Mouse (Mus musculus) thymus, postnatal 14 days (tissue): ENCODE results near the gene Ccdc28b.

Experiments used
- DNase-seq: peaks from one replicate; pipeline ENCODE4 v3.0.0; 2021

Ccdc28b gene

DNA sequence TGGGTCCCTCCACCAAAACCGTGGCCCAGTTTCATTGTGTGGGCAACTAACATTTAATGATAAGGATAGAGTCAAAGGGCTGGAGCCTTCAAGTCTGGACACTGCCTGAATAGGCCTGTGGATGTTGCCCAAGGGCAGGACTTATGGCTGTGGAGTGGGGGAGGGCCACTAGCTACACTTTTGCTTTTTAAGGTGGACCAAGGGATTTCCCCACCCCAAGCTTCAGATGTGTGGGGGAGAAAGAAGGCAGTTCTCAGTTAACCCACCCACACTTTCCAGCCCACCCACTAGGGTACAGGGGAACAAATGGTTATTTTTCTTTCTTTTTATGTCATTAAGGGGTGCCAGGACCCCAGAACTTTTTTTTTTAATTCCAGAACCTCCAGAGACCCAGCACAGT lies 39.4 kb downstream of the Ccdc28b start:
- DNase-seq = no peak

DNA sequence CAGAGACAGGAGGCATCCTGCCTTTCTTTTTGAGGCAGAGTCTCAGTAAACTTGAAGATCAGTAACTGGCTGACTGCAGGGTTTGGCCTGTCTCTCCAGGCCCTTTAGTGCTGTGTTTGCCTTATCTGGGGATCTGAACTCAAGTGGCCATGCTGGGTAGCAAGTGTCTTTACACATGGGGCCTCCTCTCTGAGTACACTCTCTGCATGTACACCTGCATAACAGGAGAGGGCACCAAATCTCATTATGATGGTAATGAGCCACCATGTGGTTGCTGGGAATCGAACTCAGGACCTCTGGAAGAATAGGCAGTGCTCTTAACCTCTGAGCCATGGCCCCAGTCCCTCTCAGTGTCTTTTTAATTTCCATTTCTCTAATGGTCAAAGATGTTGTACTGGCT lies 41.5 kb downstream of the Ccdc28b start:
- no peak for DNase-seq

DNA sequence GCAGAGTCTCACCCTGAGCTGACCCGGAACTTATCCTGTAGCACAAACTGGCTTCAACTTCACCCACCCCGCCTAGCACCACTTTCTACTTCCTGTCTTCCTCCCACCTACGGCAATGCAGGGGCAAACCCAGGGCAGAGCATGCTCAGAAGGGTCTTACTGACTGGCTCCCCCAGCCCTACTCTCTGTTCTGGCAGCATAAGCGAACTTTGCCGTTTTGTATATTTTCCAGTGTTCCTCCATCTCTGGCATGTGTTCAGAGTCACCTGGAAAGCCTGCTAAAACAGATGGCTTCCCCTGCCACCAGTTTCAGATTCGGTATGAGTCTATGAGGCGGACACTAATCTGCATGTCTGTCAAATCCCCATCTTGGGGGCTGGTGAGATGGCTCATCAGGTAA lies 43.4 kb downstream of the Ccdc28b start:
- peak; percentile 80 for DNase-seq

DNA sequence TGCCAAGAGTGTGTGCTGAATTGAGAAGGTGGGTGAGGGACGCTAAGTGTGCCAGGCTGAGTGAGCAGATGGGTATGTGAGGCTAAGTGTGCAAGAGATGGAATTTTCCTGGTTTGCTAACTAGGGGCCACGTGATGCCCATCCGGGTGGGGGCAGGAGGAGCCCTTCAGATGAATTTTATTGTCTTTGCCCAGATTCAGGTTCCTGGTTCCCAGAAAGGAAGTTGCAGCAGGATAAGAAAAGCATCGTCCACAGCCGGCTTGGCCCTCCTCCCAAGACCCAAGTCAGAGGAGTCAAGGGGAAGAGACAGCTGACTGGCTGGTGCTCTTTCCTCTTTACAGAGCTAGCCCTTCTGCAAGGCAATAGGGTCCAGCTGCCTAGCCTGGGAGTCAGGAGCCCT lies 45.3 kb downstream of the Ccdc28b start, which contains the start of gene Fam167b:
TSS of gene Fam167b (minus strand) at position 84 of the 400 bp plus-strand sequence.
- no peak for DNase-seq

GRCm38 (mm10) chr4:129577688-129578087 lies 46.1 kb downstream of the Ccdc28b start:
- DNase-seq = no peak

DNA sequence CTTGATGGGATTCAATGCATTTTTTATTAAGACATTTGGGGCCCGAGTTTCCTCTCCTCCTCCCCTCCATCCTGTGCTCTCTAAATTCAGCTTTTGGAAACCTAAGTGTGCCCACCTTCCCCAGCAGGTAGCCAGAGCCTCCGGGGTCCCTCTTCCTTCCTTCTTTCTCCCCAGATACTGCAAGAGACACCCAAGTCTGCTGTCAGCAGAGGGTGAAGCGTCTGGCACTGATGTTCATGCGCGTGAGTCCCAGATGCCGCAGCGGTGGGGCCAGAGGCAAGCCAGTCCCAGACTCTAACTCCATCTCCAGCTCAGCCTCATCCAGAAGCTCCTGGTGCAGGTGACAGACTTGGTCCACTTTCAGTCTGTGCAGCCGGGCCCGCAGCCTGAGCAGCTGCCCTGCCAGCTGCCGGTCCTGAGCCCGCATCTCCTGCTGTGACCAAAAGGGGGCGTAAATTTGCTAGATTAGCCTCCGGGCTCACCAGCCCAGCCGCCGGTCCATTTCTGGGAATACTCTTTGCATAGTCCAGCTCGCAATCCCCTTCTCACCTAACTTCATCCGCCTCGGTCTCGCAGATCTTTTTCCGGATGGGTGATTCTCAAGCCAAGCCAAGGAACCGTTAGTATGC lies 46.8 kb downstream of the Ccdc28b start:
- DNase-seq = peak; percentile 88

- DNase-seq = peak; percentile 95
These were observed 48.4 kb downstream of the Ccdc28b start for GRCm38 (mm10) chr4:129575171-129575844.

DNA sequence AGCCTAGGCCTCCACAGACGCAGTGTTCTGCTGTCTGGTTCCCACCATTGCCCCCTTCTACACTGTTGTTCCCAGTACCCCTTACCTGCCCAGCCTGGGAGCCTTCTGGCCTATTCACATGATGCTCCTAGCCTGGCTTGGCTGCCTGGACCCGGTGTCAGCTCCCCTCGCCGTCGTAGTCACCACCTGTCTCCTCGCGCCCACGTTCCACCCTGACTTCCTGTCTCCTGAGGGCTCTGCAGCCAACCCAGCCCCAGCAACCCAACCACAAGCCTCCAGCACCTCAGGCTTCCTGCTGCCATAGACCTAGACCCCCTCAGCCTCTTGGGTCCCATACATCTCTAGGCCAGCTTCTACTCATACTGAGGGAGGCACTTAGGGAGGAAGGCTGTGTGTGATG lies 50.3 kb downstream of the Ccdc28b start, which contains the start of gene Lck:
TSS of gene Lck (minus strand) at position 212 of the 400 bp plus-strand sequence.
- DNase-seq = peak; percentile 92

GRCm38 (mm10) chr4:129573093-129573370 lies 50.7 kb downstream of the Ccdc28b start:
- DNase-seq = peak; percentile 30

GRCm38 (mm10) chr4:129572236-129573092 lies 51.3 kb downstream of the Ccdc28b start:
- DNase-seq = no peak

GRCm38 (mm10) chr4:129571551-129572084 lies 52.1 kb downstream of the Ccdc28b start:
- peak; percentile 30 for DNase-seq

- no peak for DNase-seq
These were observed 53.7 kb downstream of the Ccdc28b start for GRCm38 (mm10) chr4:129570028-129570427.
